Mouse (Mus musculus): ENCODE data around the gene Htr5a. TPM values are rescaled to one million over a fixed set of nuclear protein-coding genes. Genes with fewer than 3 reads are reported as not detected.
A peak's percentile ranks its signal among the peaks of the same experiment; 100 is the strongest.

Htr5a gene
- polyA plus RNA-seq, 1 experiment from 2014 or later, result 0.48 TPM

- no peaks in the 10 kb centered on the region for H3K36me3 ChIP-seq
- no peak overlapping the region for H3K27ac ChIP-seq
- WGBS, result 55% methylated on average over 5 of the region's 5 CpGs
- no peak overlapping the region for H3K4me3 ChIP-seq (replicated peaks)
- peaks cover 12% of the 10 kb centered on the region; the same call in 1 of the 2 replicates for H3K27me3 ChIP-seq
- 0 out of 2 replicates have a peak, but pooled peaks have one; percentile 57 for ATAC-seq
- H3K4me1 ChIP-seq (replicated peaks), result 0 out of 2 replicates have a peak, but pooled peaks cover 10% of the 10 kb centered on the region
- no peaks in the 10 kb centered on the region for H3K9me3 ChIP-seq
- no peak overlapping the region for H3K9ac ChIP-seq (replicated peaks)
- H3K4me2 ChIP-seq (replicated peaks), result no peak overlapping the region
These were observed 5.0 kb downstream of the Htr5a start for GRCm38 (mm10) chr5:27846979-27847378.

- Histone ChIP-seq H3K27me3 (no peaks in the 10 kb centered on the region), H3K27ac (no peak overlapping the region), H3K9ac (replicated peaks) (no peak overlapping the region), H3K36me3 (no peaks in the 10 kb centered on the region), H3K4me3 (replicated peaks) (no peak overlapping the region), H3K4me1 (replicated peaks) (no peaks in the 10 kb centered on the region), H3K4me2 (replicated peaks) (no peak overlapping the region), H3K9me3 (no peaks in the 10 kb centered on the region)
- ATAC-seq, result no peak
- whole genome bisulfite sequencing, result 66% methylated on average over 1 of the region's 1 CpGs
These were observed 12.3 kb downstream of the Htr5a start for GRCm38 (mm10) chr5:27854290-27854689.

- 83% methylated on average over 2 of the region's 2 CpGs for WGBS
These were observed 13.8 kb downstream of the Htr5a start for GRCm38 (mm10) chr5:27855726-27856125.

GRCm38 (mm10) chr5:27873240-27874082, 31.5 kb downstream of the Htr5a start:
- H3K9me3 ChIP-seq, result no peaks in the 10 kb centered on the region
- ATAC-seq, result peak; percentile 94
- no peaks in the 10 kb centered on the region for H3K36me3 ChIP-seq
- H3K27ac ChIP-seq, result peak overlapping the region; percentile 67
- H3K9ac ChIP-seq (replicated peaks), result no peak overlapping the region
- 34% methylated on average over 8 of the region's 8 CpGs for WGBS
- no peak overlapping the region for H3K4me3 ChIP-seq (replicated peaks)
- H3K4me2 ChIP-seq (replicated peaks), result 0 out of 2 replicates have a peak overlapping the region, but pooled peaks have one; percentile 7
- no peaks in the 10 kb centered on the region for H3K27me3 ChIP-seq
- peaks cover 25% of the 10 kb centered on the region for H3K4me1 ChIP-seq (replicated peaks)

More at GRCm38 (mm10) chr5:27855726-27856125, 13.8 kb downstream of the Htr5a start:
- Histone ChIP-seq H3K4me1 (replicated peaks) (no peaks in the 10 kb centered on the region), H3K9ac (replicated peaks) (no peak overlapping the region), H3K27ac (no peak overlapping the region), H3K36me3 (no peaks in the 10 kb centered on the region), H3K4me3 (replicated peaks) (no peak overlapping the region), H3K4me2 (replicated peaks) (no peak overlapping the region), H3K27me3 (no peaks in the 10 kb centered on the region), H3K9me3 (no peaks in the 10 kb centered on the region)
- no peak for ATAC-seq

GRCm38 (mm10) chr5:27874211-27874610, 32.3 kb downstream of the Htr5a start:
- Histone ChIP-seq H3K4me3 (replicated peaks) (no peak overlapping the region), H3K9ac (replicated peaks) (no peak overlapping the region), H3K4me2 (replicated peaks) (no peak overlapping the region), H3K9me3 (no peaks in the 10 kb centered on the region), H3K36me3 (no peaks in the 10 kb centered on the region), H3K27me3 (no peaks in the 10 kb centered on the region), H3K4me1 (replicated peaks) (peaks cover 25% of the 10 kb centered on the region), H3K27ac (peak overlapping the region; percentile 67)
- WGBS, result 87% methylated on average over 5 of the region's 5 CpGs
- ATAC-seq, result no peak

- peaks cover 25% of the 10 kb centered on the region for H3K4me1 ChIP-seq (replicated peaks)
- no peaks in the 10 kb centered on the region for H3K9me3 ChIP-seq
- no peak overlapping the region for H3K9ac ChIP-seq (replicated peaks)
- no peaks in the 10 kb centered on the region for H3K27me3 ChIP-seq
- no peaks in the 10 kb centered on the region for H3K36me3 ChIP-seq
- no peak overlapping the region for H3K4me2 ChIP-seq (replicated peaks)
- ATAC-seq, result no peak
- WGBS, result 69% methylated on average over 4 of the region's 4 CpGs
- no peak overlapping the region for H3K27ac ChIP-seq
- no peak overlapping the region for H3K4me3 ChIP-seq (replicated peaks)
These were observed 33.6 kb downstream of the Htr5a start for GRCm38 (mm10) chr5:27875341-27876105.

- no peak for ATAC-seq
- Histone ChIP-seq H3K4me3 (replicated peaks) (no peak overlapping the region), H3K9me3 (no peaks in the 10 kb centered on the region), H3K36me3 (no peaks in the 10 kb centered on the region), H3K9ac (replicated peaks) (no peak overlapping the region), H3K4me2 (replicated peaks) (no peak overlapping the region), H3K4me1 (replicated peaks) (peaks cover 14% of the 10 kb centered on the region), H3K27me3 (no peaks in the 10 kb centered on the region), H3K27ac (no peak overlapping the region)
- 92% methylated on average over 5 of the region's 5 CpGs for WGBS
These were observed 36.4 kb downstream of the Htr5a start for GRCm38 (mm10) chr5:27878356-27878755.

- Histone ChIP-seq H3K4me3 (replicated peaks) (no peak overlapping the region), H3K27ac (no peak overlapping the region), H3K36me3 (no peaks in the 10 kb centered on the region), H3K4me1 (replicated peaks) (peaks cover under 1% of the 10 kb centered on the region), H3K4me2 (replicated peaks) (no peak overlapping the region), H3K9me3 (no peaks in the 10 kb centered on the region), H3K9ac (replicated peaks) (no peak overlapping the region), H3K27me3 (no peaks in the 10 kb centered on the region)
- ATAC-seq, result no peak
- 90% methylated on average over 3 of the region's 3 CpGs for WGBS
These were observed 37.8 kb downstream of the Htr5a start for GRCm38 (mm10) chr5:27879726-27880125.

GRCm38 (mm10) chr5:27880329-27881036, 38.5 kb downstream of the Htr5a start:
- no peak for ATAC-seq
- H3K27me3 ChIP-seq, result no peaks in the 10 kb centered on the region
- H3K4me1 ChIP-seq (replicated peaks), result no peaks in the 10 kb centered on the region
- H3K9me3 ChIP-seq, result no peaks in the 10 kb centered on the region
- H3K36me3 ChIP-seq, result no peaks in the 10 kb centered on the region
- no peak overlapping the region for H3K4me3 ChIP-seq (replicated peaks)
- no peak overlapping the region for H3K9ac ChIP-seq (replicated peaks)
- no peak overlapping the region for H3K27ac ChIP-seq
- no peak overlapping the region for H3K4me2 ChIP-seq (replicated peaks)
- 68% methylated on average over 3 of the region's 3 CpGs for WGBS

- Histone ChIP-seq H3K27me3 (no peaks in the 10 kb centered on the region), H3K9ac (replicated peaks) (no peak overlapping the region), H3K4me3 (replicated peaks) (no peak overlapping the region), H3K36me3 (no peaks in the 10 kb centered on the region), H3K27ac (no peak overlapping the region), H3K4me1 (replicated peaks) (no peaks in the 10 kb centered on the region), H3K4me2 (replicated peaks) (no peak overlapping the region), H3K9me3 (no peaks in the 10 kb centered on the region)
- ATAC-seq, result no peak
- WGBS, result 74% methylated on average over 2 of the region's 2 CpGs
These were observed 39.3 kb downstream of the Htr5a start for GRCm38 (mm10) chr5:27881261-27881660.

GRCm38 (mm10) chr5:27888080-27888479, 46.1 kb downstream of the Htr5a start:
- H3K9me3 ChIP-seq, result peaks cover 4% of the 10 kb centered on the region; the same call in 1 of the 2 replicates
- no peak overlapping the region for H3K27ac ChIP-seq
- no peaks in the 10 kb centered on the region for H3K27me3 ChIP-seq
- no peak for ATAC-seq
- H3K4me1 ChIP-seq (replicated peaks), result no peaks in the 10 kb centered on the region
- no peak overlapping the region for H3K4me2 ChIP-seq (replicated peaks)
- H3K36me3 ChIP-seq, result no peaks in the 10 kb centered on the region
- WGBS, result 95% methylated on average over 3 of the region's 3 CpGs
- no peak overlapping the region for H3K4me3 ChIP-seq (replicated peaks)
- H3K9ac ChIP-seq (replicated peaks), result no peak overlapping the region

GRCm38 (mm10) chr5:27895961-27896360, 54.0 kb downstream of the Htr5a start:
- H3K4me3 ChIP-seq (replicated peaks), result no peak overlapping the region
- no peak overlapping the region for H3K4me2 ChIP-seq (replicated peaks)
- no peaks in the 10 kb centered on the region for H3K36me3 ChIP-seq
- H3K27me3 ChIP-seq, result no peaks in the 10 kb centered on the region
- no peaks in the 10 kb centered on the region for H3K4me1 ChIP-seq (replicated peaks)
- no peak overlapping the region for H3K27ac ChIP-seq
- H3K9me3 ChIP-seq, result no peaks in the 10 kb centered on the region
- no peak overlapping the region for H3K9ac ChIP-seq (replicated peaks)
- ATAC-seq, result no peak
- whole genome bisulfite sequencing, result 94% methylated on average over 3 of the region's 3 CpGs
